Mouse (Mus musculus) thymus, adult 2 months (tissue): ENCODE measurements around the gene Nsl1.

Source experiments
- CTCF ChIP-seq: fragments of 200-500 bp; IDR thresholded peaks from 2 replicates; pipeline ENCODE4 v1.5.1; 2012; ENCODE audit warnings: mild to moderate bottlenecking, control low read depth, low read length, moderate library complexity, borderline replicate concordance; ENCODE audit not compliant: control insufficient read depth, poor library complexity, insufficient read depth; ENCODE audit errors: extremely low read depth
- POLR2A ChIP-seq: fragments of 200-500 bp; IDR thresholded peaks from 2 replicates; pipeline ENCODE4 v1.6.1; 2012; ENCODE audit warnings: mild to moderate bottlenecking, low read length, control low read depth, moderate library complexity; ENCODE audit not compliant: control insufficient read depth, poor library complexity, insufficient read depth; ENCODE audit errors: extremely low read depth

GRCm38 (mm10) chr1:191135406-191135805, 72.6 kb downstream of the Nsl1 start:
- no peak for TF ChIP-seq POLR2A
- TF ChIP-seq CTCF = no peak
